Mouse (Mus musculus): ENCODE measurements around the gene Upk3a.

Upk3a gene

DNA sequence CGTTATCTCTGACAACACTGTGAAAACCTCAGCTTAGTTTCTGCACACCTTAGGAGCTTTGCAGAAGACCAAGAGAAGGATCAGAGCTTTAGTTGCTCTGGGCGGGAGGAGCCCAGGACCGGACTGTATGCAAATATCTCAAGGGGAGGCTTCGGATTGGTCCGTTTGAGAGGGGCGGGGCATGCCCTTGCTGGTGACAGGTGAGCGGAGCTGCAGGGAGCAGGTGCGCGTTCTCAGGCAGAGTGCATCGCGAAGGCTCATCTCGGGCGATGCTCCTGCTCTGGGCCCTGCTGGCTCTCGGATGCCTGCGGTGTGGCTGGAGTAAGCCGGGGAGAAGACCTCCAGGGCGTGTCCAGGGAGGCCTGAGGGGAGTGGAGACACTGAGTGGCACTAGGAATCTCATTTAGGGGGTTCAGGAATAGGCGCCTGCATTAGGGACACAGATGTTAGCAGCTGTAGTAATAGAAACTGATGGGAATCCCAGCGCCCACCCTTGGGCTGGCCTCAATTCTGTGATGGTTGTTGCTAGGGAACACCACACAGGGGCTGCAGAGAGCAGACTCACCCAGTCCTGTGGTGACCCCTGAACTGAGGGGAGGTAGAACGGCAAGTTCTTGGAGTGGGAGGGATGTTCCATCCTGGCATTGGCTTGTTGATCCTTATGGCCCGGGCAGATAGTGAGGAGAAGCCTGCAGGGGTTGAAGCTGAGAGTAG, at the start of gene Upk3a:
Gene Upk3a, plus strand, starts transcription at position 191 of the 714 bp plus-strand sequence.
- no peak for DNase-seq (ENCODE audit: low spot score in 2 of 2)

- DNase-seq (ENCODE audit: low spot score in 2 of 2): no peak
Measured at GRCm38 (mm10) chr15:84968534-84968933, 48.4 kb upstream of the Upk3a start.

DNA sequence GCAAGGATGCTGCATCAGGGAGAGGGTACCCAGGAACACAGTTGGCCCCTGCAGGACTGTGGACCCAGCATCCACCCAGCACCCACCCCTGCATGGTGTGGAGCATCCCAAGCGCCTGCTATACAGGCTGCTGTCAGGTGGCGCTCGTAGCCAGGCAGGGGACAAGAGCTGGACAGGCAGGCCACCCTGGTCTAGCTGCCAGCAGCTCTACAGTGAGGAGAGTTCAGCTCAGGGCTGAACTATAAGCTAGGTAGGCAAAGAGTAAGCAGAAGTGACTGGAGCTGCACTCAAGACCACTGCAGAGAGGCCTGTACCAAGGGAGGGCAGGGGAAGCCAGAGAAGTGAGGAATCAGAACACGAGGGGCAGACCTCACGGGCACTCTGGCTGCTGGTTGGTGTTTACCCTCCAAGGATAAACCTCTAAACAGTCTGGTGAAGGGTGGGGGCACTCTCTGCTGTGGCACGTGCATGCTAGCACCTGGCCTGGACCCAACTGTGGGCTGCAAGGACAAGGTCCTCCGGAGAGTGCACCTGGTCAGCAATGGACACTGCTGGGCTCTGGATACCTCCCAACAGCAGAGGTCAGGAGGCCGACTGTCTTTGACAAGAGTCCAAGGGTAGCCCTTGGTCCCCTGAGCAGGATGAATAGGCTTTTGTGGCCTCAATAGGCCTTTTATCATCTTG, 43.9 kb upstream of the Upk3a start:
- DNase-seq (ENCODE audit: low spot score in 2 of 2): no peak

- no peak for DNase-seq (ENCODE audit: low spot score in 2 of 2)
Measured at GRCm38 (mm10) chr15:84973544-84973871, 43.4 kb upstream of the Upk3a start.

DNA sequence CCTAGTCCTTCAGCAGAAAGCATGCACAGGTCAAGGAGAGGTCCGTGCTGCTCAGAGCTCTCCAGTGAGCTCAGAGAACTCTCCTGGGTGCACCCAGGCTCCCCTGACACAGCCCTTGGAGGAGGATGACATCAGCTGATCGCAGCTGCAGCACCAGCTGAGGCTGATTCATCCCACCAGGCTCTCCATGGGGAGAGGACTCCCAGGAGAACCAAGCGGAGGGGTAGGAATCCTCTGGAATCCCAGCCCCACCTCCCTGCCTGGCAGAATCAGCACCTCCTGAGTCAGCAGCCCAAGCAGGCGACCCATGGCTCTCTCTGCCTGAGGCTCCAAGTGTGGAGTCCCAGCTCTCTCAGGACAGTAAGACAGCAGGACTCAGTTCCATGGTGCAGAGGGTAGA, 41.2 kb upstream of the Upk3a start:
- DNase-seq (ENCODE audit: low spot score in 2 of 2): no peak

DNA sequence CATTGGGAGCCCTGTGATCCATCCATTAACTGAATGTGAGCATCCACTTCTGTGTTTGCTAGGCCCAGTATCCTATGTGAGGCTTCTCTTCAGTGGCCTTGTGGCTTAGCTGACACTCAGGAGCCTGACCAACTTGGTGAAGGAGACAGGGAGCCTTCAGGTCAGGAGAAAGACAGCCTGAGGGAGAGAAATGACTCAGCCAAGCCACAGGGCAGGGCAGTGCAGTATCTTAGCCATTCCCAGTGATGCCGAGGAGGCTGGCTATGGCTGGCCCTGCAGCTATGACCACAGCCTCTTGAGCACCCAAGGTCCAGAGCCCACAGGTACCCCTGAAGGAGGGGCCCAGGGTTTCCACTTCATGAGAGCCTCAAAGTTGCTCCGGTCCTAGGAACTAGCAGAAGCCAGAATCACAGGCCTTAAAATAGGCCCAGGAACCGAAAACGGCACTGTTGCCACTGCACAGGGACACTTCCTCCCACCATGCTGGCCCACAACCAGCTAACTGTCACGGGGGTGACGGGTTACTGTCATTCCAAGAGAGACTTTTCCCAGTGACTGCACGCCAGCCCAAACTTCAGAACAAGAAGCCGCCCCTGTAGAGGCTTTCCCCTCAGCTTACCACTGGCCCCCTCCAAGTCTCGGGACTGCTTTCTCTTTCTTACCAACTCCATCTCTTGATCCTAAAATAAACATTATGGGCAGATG, 35.2 kb upstream of the Upk3a start:
- DNase-seq (ENCODE audit: low spot score in 2 of 2): no peak

- DNase-seq (ENCODE audit: low spot score in 2 of 2): no peak
Measured at GRCm38 (mm10) chr15:84982888-84983287, 34.1 kb upstream of the Upk3a start.

GRCm38 (mm10) chr15:84983721-84984120, 33.2 kb upstream of the Upk3a start:
- DNase-seq (ENCODE audit: low spot score in 2 of 2): no peak

GRCm38 (mm10) chr15:84985516-84986160, 31.3 kb upstream of the Upk3a start:
- no peak for DNase-seq (ENCODE audit: low spot score in 2 of 2)

GRCm38 (mm10) chr15:84986171-84987019, 30.5 kb upstream of the Upk3a start:
- no peak for DNase-seq (ENCODE audit: low spot score in 2 of 2)

DNA sequence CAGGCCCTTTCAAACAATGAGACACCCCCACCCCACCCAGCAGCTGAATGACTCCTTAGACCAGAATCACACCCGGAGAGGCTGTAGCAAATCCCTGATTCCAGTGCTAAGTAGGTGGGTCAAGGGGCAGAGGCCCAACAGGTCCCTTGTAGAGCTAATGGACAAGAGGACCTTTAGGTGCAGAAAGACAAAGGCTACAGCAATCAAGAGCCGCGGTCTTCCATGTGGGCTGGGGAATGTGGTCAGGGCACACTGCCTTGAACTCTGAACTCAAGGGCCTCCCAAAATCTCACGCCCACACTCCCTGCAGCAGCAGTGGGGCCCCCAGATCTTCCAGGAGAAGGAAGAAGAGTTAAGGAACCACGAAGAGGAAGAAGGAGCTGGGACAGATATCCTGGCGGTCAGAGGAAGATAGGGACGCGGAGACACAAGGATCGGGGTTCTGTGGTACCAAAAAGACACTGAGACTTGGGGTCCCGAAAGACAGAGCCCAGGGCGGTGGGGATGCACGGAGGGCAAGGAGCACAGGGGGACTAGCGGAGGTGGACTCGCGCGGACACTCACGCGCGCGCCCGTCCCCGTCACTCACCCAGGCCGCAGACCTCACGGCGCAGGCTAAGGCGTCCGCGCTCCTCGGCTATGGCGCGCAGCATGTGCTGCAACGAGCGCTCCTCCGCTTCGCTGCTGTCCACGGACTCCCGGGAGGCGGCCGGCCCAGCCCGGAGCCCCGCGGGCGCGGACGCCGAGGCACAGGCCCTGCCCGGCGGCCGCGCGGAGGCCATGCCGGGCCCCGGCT, 29.7 kb upstream of the Upk3a start:
- DNase-seq (ENCODE audit: low spot score in 2 of 2): peak in 1 of 2 experiments; percentile 59

DNA sequence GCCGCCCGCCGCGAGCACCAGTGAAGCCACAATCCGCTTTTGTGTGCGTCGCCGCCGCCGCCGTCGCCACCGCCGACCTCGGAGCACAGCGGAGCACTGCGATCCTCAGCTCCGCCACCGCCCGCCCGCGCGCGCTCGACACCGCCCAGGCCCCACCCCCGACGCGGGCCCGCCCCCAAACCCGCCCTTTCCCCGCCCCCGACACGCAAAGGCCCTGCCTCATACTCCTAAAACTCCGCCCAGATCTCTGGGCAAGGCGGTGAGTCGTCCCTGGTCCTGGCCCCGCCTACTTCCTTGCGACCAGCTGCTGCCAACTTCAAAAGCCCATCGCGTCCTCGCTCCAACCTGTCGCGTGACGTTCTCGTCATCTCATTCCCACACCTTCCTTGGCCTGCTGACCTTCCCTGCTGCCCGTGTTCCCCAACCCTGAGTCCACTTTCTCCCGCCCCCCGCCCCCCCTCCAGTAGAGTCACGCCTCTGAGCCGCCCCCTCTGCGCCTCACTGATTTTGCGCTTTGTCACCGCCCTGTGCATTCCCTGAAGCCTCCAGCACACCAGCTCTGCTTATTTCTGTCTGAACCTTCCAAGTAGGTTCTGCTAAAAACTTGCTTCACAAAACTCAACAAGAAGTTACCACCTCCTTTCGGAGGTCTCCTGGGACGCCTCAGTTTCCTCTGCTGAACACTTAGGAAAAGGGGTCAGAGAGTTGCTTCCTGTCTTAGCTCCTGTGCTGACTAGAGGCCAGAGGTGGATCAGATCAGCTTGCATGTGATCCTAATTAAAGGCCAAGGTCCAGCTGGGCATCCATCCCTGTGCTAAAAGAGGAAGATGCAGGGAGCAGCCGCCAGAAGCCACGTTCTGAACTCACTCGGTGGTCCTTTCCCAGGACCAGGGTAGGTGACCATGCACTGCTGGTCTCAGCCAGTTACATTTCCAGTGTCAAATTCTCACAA, 28.8 kb upstream of the Upk3a start, which contains the start of gene 5031439G07Rik:
Gene 5031439G07Rik, minus strand, starts transcription at position 678 of the 952 bp plus-strand sequence.
- DNase-seq (ENCODE audit: low spot score in 2 of 2): peak; percentile 88

GRCm38 (mm10) chr15:84989098-84989497, 27.8 kb upstream of the Upk3a start:
- DNase-seq (ENCODE audit: low spot score in 2 of 2): no peak

DNA sequence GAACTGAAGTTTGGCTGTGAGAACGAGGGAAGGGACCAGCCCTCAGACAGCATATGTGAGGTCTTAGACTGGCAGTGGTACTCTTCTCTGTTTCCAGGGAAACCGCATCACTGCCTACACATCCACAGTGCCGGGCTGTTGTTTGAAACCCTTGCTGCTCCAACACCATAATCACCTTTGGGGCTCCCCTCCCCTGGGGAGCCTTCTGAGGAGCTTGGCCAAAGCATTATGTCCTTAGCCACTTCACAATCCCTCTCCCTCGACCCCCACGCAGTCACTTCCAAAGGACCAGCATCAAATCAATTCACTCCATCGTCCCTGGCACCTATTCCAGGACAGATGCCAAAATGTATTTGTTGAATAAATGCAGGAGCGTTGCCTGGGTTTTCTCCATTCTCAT, 27.2 kb upstream of the Upk3a start:
- DNase-seq (ENCODE audit: low spot score in 2 of 2): no peak

DNA sequence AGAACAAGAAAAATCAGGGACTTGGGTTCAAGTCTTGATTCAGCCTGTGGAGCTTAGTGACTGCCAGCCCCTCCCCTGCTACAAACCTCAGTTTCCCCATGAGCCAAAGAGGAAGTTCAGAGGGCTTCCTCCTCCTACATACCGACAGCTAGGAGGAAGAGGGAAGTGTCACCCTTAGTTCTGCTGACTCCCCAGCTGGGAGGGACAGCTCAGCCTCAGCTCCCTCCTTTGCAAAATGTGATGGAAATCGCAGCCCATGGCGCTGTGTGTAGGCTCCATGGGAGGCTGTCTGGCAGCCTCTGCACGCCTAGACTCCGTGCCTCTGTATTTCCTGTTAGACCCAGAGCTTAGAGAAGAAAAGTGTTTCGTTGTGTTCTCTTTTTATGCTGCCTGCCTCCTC, 22.4 kb upstream of the Upk3a start:
- DNase-seq (ENCODE audit: low spot score in 2 of 2): no peak

- no peak for DNase-seq (ENCODE audit: low spot score in 2 of 2)
Measured at GRCm38 (mm10) chr15:84995041-84995440, 21.9 kb upstream of the Upk3a start.

- DNase-seq (ENCODE audit: low spot score in 2 of 2): no peak
Measured at GRCm38 (mm10) chr15:84995967-84996366, 21.0 kb upstream of the Upk3a start.

DNA sequence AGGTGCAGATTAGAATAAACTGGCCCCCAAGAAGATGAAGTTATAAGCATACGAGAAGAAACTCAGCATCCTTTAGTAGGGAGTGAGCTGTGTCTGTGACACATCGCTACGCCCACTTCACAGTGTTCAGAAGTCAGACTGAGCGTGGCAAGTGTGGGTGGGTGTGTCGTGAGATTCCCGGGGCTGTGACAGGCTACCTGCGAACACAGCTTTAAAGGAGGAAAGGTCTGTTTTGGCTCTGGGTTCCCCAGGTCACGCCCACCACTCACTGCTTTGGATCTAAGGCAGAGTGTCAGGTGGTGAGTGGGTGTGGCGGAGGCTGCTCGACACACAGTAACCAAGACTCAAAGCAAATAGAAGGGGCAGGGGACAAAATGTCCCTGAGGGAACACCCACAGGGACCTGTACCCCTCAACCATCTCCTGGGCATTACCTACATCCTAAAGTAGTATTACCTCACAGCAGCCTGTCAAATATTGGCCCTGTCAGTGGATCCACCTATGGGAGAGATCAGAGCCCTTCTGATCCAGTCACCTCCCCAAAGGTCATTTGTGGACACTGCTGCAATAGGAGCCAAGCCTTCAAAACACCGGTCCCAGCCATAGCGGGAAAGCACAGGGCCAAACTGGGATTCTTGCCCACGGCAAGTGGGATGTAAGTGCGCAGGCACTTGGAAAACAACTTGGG, 19.0 kb upstream of the Upk3a start:
- DNase-seq (ENCODE audit: low spot score in 2 of 2): peak in 1 of 2 experiments; percentile 66

- DNase-seq (ENCODE audit: low spot score in 2 of 2): no peak
Measured at GRCm38 (mm10) chr15:84999911-85000310, 17.0 kb upstream of the Upk3a start.

Measured in frontal cortex, postnatal 10 days (tissue).